Mouse (Mus musculus): ENCODE measurements around the gene Pdia6. TPM values are rescaled to one million over a fixed set of nuclear protein-coding genes. Genes with fewer than 3 reads are reported as not detected.
A peak's percentile ranks its signal among the peaks of the same experiment; 100 is the strongest.

Gene Pdia6
- polyA plus RNA-seq, 1 experiment from 2014 or later: 312 TPM

GRCm38 (mm10) chr12:17266673-17266990, 287 bp downstream of the Pdia6 start:
- H3K9me3 ChIP-seq (replicated peaks): no peaks in the 10 kb centered on the region
- ATAC-seq: peak; percentile 76
- under 1% methylated on average over 21 of the region's 21 CpGs for WGBS (ENCODE audit: insufficient replicate concordance)
- peaks cover 31% of the 10 kb centered on the region for H3K4me1 ChIP-seq
- peak overlapping the region; percentile 82 for H3K4me3 ChIP-seq
- peak overlapping the region; percentile 86 for H3K9ac ChIP-seq
- H3K4me2 ChIP-seq: peak overlapping the region; percentile 69
- H3K27me3 ChIP-seq (replicated peaks): 0 out of 2 replicates have a peak, but pooled peaks cover 5% of the 10 kb centered on the region
- H3K27ac ChIP-seq: peak overlapping the region; percentile 75
- peaks cover 27% of the 10 kb centered on the region for H3K36me3 ChIP-seq

- 14% methylated on average over 4 of the region's 4 CpGs for WGBS (ENCODE audit: insufficient replicate concordance)
- Histone ChIP-seq H3K9ac (peak overlapping the region; percentile 86), H3K4me1 (peaks cover 31% of the 10 kb centered on the region), H3K9me3 (replicated peaks) (no peaks in the 10 kb centered on the region), H3K4me3 (peak overlapping the region; percentile 82), H3K27ac (peak overlapping the region; percentile 1; the same call in 1 of the 2 replicates), H3K4me2 (peak overlapping the region; percentile 69), H3K36me3 (peaks cover 34% of the 10 kb centered on the region), H3K27me3 (replicated peaks) (0 out of 2 replicates have a peak, but pooled peaks cover 5% of the 10 kb centered on the region)
- no peak for ATAC-seq
These were observed 971 bp downstream of the Pdia6 start for GRCm38 (mm10) chr12:17267316-17267715.

- WGBS (ENCODE audit: insufficient replicate concordance): 55% methylated on average over 1 of the region's 1 CpGs
- no peak for ATAC-seq
- H3K4me1 ChIP-seq: peaks cover 25% of the 10 kb centered on the region
- H3K4me3 ChIP-seq: no peak overlapping the region
- H3K9me3 ChIP-seq (replicated peaks): no peaks in the 10 kb centered on the region
- no peak overlapping the region for H3K4me2 ChIP-seq
- H3K9ac ChIP-seq: no peak overlapping the region
- H3K36me3 ChIP-seq: peaks cover 72% of the 10 kb centered on the region
- no peak overlapping the region for H3K27ac ChIP-seq
- no peaks in the 10 kb centered on the region for H3K27me3 ChIP-seq (replicated peaks)
These were observed 4.9 kb downstream of the Pdia6 start for GRCm38 (mm10) chr12:17271272-17271671.

- no peak for ATAC-seq
- Histone ChIP-seq H3K27me3 (replicated peaks) (no peaks in the 10 kb centered on the region), H3K9me3 (replicated peaks) (no peaks in the 10 kb centered on the region), H3K4me1 (peaks cover 6% of the 10 kb centered on the region), H3K4me2 (no peak overlapping the region), H3K27ac (no peak overlapping the region), H3K9ac (no peak overlapping the region), H3K36me3 (peaks cover 94% of the 10 kb centered on the region), H3K4me3 (no peak overlapping the region)
- 84% methylated on average over 7 of the region's 7 CpGs for WGBS (ENCODE audit: insufficient replicate concordance)
These were observed 7.5 kb downstream of the Pdia6 start for GRCm38 (mm10) chr12:17273841-17274240.

- no peaks in the 10 kb centered on the region for H3K4me1 ChIP-seq
- 59% methylated on average over 4 of the region's 4 CpGs for WGBS (ENCODE audit: insufficient replicate concordance)
- H3K4me3 ChIP-seq: no peak overlapping the region
- no peaks in the 10 kb centered on the region for H3K9me3 ChIP-seq (replicated peaks)
- H3K27me3 ChIP-seq (replicated peaks): no peaks in the 10 kb centered on the region
- H3K36me3 ChIP-seq: peaks cover 21% of the 10 kb centered on the region
- no peak for ATAC-seq
- H3K27ac ChIP-seq: no peak overlapping the region
- H3K4me2 ChIP-seq: no peak overlapping the region
- no peak overlapping the region for H3K9ac ChIP-seq
These were observed 22.2 kb downstream of the Pdia6 start for GRCm38 (mm10) chr12:17288496-17288895.

GRCm38 (mm10) chr12:17289060-17289459, 22.7 kb downstream of the Pdia6 start:
- WGBS (ENCODE audit: insufficient replicate concordance): 59% methylated on average over 2 of the region's 2 CpGs
- H3K36me3 ChIP-seq: peaks cover 15% of the 10 kb centered on the region
- H3K9ac ChIP-seq: no peak overlapping the region
- no peaks in the 10 kb centered on the region for H3K27me3 ChIP-seq (replicated peaks)
- no peaks in the 10 kb centered on the region for H3K4me1 ChIP-seq
- no peaks in the 10 kb centered on the region for H3K9me3 ChIP-seq (replicated peaks)
- H3K27ac ChIP-seq: no peak overlapping the region
- ATAC-seq: no peak
- H3K4me2 ChIP-seq: no peak overlapping the region
- no peak overlapping the region for H3K4me3 ChIP-seq

- no peaks in the 10 kb centered on the region for H3K9me3 ChIP-seq (replicated peaks)
- H3K4me3 ChIP-seq: no peak overlapping the region
- 66% methylated on average over 2 of the region's 2 CpGs for WGBS (ENCODE audit: insufficient replicate concordance)
- no peak overlapping the region for H3K9ac ChIP-seq
- H3K36me3 ChIP-seq: peaks cover 7% of the 10 kb centered on the region
- no peaks in the 10 kb centered on the region for H3K4me1 ChIP-seq
- no peak overlapping the region for H3K27ac ChIP-seq
- no peak overlapping the region for H3K4me2 ChIP-seq
- no peak for ATAC-seq
- no peaks in the 10 kb centered on the region for H3K27me3 ChIP-seq (replicated peaks)
These were observed 23.6 kb downstream of the Pdia6 start for GRCm38 (mm10) chr12:17289913-17290312.

GRCm38 (mm10) chr12:17290569-17290968, 24.2 kb downstream of the Pdia6 start:
- Histone ChIP-seq H3K9me3 (replicated peaks) (no peaks in the 10 kb centered on the region), H3K27me3 (replicated peaks) (no peaks in the 10 kb centered on the region), H3K27ac (no peak overlapping the region), H3K4me1 (no peaks in the 10 kb centered on the region), H3K36me3 (peaks cover under 1% of the 10 kb centered on the region; the same call in 1 of the 2 replicates), H3K9ac (no peak overlapping the region), H3K4me3 (no peak overlapping the region), H3K4me2 (no peak overlapping the region)
- no peak for ATAC-seq
- 49% methylated on average over 4 of the region's 4 CpGs for WGBS (ENCODE audit: insufficient replicate concordance)

GRCm38 (mm10) chr12:17296899-17297298, 30.6 kb downstream of the Pdia6 start:
- Histone ChIP-seq H3K4me2 (no peak overlapping the region), H3K9me3 (replicated peaks) (no peaks in the 10 kb centered on the region), H3K9ac (no peak overlapping the region), H3K36me3 (no peaks in the 10 kb centered on the region), H3K27ac (no peak overlapping the region), H3K4me3 (no peak overlapping the region), H3K27me3 (replicated peaks) (no peaks in the 10 kb centered on the region), H3K4me1 (no peaks in the 10 kb centered on the region)
- ATAC-seq: no peak
- 31% methylated on average over 2 of the region's 2 CpGs for WGBS (ENCODE audit: insufficient replicate concordance)

GRCm38 (mm10) chr12:17299902-17300301, 33.6 kb downstream of the Pdia6 start:
- H3K36me3 ChIP-seq: no peaks in the 10 kb centered on the region
- H3K27me3 ChIP-seq (replicated peaks): no peaks in the 10 kb centered on the region
- 88% methylated on average over 1 of the region's 1 CpGs for WGBS (ENCODE audit: insufficient replicate concordance)
- no peak overlapping the region for H3K27ac ChIP-seq
- H3K9me3 ChIP-seq (replicated peaks): no peaks in the 10 kb centered on the region
- no peak overlapping the region for H3K9ac ChIP-seq
- no peak for ATAC-seq
- no peaks in the 10 kb centered on the region for H3K4me1 ChIP-seq
- H3K4me2 ChIP-seq: no peak overlapping the region
- H3K4me3 ChIP-seq: no peak overlapping the region

- no peaks in the 10 kb centered on the region for H3K27me3 ChIP-seq (replicated peaks)
- no peak for ATAC-seq
- no peaks in the 10 kb centered on the region for H3K4me1 ChIP-seq
- H3K9me3 ChIP-seq (replicated peaks): no peaks in the 10 kb centered on the region
- H3K27ac ChIP-seq: no peak overlapping the region
- H3K4me2 ChIP-seq: no peak overlapping the region
- no peak overlapping the region for H3K9ac ChIP-seq
- H3K36me3 ChIP-seq: no peaks in the 10 kb centered on the region
- WGBS (ENCODE audit: insufficient replicate concordance): 67% methylated on average over 7 of the region's 7 CpGs
- no peak overlapping the region for H3K4me3 ChIP-seq
These were observed 39.1 kb downstream of the Pdia6 start for GRCm38 (mm10) chr12:17305445-17305844.

GRCm38 (mm10) chr12:17308246-17308645, 41.9 kb downstream of the Pdia6 start:
- ATAC-seq: no peak
- Histone ChIP-seq H3K9ac (no peak overlapping the region), H3K4me3 (no peak overlapping the region), H3K9me3 (replicated peaks) (no peaks in the 10 kb centered on the region), H3K4me2 (no peak overlapping the region), H3K27ac (no peak overlapping the region), H3K27me3 (replicated peaks) (no peaks in the 10 kb centered on the region), H3K36me3 (no peaks in the 10 kb centered on the region), H3K4me1 (no peaks in the 10 kb centered on the region)
- WGBS (ENCODE audit: insufficient replicate concordance): 42% methylated on average over 4 of the region's 4 CpGs

All from liver, embryonic 12.5 days (tissue).